Mouse (Mus musculus) neural tube, embryonic 10.5 days (tissue): ENCODE measurements around the gene Dcps.
A peak's percentile ranks its signal among the peaks of the same experiment; 100 is the strongest.

Source experiments
- DNase-seq: peaks from one replicate; pipeline ENCODE4 v3.0.0-alpha.2; 2017; ENCODE audit warnings: low spot score; ENCODE audit errors: extremely low spot score

Dcps gene

GRCm38 (mm10) chr9:35175251-35176123, at the start of gene Dcps:
Gene Dcps, minus strand, starts transcription at chr9:35176061.
- peak; percentile 93 for DNase-seq

GRCm38 (mm10) chr9:35223466-35223865, 47.6 kb upstream of the Dcps start:
- DNase-seq: no peak

GRCm38 (mm10) chr9:35217963-35218362, 42.1 kb upstream of the Dcps start:
- DNase-seq: no peak

- no peak for DNase-seq
Measured at GRCm38 (mm10) chr9:35211573-35212511, 36.0 kb upstream of the Dcps start.

DNA sequence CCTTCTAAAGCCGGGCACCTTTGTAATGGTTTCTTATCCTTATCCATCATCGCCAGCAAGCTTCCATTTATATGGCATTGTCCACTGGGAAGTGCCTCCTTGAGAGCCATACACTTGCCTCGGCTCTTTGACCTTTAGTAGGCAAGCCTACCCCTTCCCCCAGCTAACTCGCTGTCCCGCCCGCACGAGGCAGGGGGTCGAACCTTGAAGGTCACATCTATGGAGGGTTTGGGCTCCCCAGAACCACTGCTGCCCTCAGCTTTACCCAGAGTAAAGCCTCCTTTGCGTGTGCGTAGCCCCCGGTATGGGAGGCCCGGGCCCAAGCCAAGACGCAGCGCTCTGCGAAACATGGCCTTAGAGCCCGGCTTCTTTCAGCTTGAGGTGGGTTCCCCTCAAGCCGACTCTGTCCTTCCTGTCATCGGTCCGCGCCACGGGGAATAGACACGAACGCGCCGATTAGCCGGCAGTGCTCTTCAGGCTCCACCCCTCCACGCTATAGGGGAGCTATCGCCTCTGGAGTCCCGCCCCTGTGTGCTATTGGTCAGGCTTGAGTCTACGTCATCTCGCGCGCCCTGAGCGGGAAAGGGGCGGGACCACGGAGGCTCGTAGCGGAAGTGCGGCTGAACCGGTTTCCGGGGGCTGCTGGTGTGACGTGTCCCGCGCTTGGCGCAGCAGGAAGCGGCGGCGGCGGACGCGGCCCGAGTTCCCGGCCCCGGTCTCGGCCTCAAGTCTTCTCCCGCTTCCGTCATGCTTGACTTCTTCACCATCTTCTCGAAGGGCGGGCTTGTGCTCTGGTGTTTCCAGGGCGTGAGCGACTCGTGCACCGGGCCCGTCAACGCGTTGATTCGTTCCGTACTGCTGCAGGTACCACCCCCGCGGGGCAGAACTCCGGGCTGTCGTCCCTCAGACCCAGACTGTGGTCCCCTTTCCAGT, 34.9 kb upstream of the Dcps start, which contains the start of gene Foxred1:
Foxred1 (minus strand) TSS at position 514 of the 933 bp plus-strand sequence.
- peak; percentile 97 for DNase-seq

DNA sequence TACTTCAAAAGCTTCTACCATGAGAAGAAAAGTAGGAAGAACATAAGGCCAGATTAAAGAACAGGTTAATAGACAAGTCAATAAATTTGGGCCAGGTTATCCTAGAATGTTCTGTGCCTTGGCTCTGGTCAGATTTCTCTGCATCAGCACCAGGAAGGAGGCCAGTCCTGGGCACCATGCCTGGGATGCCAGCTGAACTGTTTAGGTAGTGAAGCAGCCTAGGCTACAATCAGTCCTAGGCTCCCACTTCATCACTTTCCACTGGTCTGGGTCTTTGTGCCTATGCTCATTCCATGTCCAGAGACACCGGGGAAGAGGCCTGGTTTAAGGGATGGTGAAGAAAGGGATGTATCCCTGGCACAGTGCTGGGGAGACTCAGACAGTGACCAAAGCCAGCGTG, 28.6 kb upstream of the Dcps start:
- DNase-seq: no peak

- no peak for DNase-seq
Measured at GRCm38 (mm10) chr9:35203536-35203935, 27.7 kb upstream of the Dcps start.

DNA sequence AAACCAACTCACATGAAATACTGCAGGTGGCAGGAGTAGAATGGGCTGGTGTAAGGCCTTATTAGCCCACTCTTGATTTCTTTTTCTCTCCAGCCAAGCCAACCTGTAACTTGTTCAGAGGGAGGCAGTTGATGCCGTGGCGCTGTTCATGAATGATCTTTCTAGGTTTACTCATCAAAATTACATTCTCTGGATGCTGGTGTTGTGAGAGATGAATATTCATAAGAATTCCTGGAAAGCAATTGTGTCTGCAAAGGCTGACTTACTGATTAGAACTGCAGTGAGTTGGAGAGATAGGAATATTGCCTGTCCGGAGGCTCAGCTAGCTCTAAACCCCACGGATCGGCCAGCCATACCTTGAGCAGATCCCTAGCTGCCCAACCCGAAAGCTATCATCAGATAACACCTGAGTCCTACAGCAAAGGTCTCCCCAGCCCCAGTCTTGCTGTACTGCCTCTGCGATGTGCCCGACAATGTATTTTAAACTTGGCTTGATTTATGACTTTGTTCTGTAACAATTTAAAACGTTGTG, 24.7 kb upstream of the Dcps start:
- DNase-seq: no peak

DNA sequence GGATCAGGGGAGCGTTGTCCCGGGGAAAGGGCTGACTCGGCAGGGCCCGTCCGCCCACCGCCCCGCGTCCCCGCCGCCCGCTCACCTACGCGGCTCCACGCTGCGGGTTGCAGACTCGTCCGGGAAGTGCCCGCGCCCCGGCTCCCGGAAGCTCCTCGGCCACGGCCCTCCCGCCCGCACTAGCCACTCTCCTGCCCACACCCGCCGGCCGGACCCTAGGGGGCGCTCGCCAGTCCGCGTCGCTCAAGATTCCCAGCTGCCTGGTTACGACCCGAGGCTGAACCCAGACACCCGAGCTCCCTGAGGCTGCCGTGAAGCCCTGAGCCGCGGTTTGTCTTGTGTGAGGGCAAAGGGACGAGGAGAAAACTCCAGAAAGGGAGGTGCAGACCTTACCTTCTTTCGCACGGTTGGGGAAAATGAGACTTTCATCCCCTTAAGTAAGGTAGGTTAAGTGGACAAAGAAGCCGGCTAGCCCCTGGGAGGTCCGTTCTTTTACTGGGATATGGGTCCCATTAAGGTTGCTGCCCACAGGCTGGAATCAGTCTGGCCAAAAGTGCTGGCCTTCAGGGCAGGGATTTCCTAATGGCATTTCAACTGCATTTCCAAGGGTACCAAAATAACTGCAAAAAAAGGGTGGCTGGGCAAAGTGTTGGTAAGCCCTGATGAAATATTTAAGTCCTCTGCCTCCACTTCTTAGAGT, 24.1 kb upstream of the Dcps start, which contains the start of the genes Srpr and Tirap:
Srpr (plus strand) TSS at position 404 of the 700 bp plus-strand sequence.
Tirap (minus strand) TSS at position 520 of the 700 bp plus-strand sequence.
- peak; percentile 96 for DNase-seq

DNA sequence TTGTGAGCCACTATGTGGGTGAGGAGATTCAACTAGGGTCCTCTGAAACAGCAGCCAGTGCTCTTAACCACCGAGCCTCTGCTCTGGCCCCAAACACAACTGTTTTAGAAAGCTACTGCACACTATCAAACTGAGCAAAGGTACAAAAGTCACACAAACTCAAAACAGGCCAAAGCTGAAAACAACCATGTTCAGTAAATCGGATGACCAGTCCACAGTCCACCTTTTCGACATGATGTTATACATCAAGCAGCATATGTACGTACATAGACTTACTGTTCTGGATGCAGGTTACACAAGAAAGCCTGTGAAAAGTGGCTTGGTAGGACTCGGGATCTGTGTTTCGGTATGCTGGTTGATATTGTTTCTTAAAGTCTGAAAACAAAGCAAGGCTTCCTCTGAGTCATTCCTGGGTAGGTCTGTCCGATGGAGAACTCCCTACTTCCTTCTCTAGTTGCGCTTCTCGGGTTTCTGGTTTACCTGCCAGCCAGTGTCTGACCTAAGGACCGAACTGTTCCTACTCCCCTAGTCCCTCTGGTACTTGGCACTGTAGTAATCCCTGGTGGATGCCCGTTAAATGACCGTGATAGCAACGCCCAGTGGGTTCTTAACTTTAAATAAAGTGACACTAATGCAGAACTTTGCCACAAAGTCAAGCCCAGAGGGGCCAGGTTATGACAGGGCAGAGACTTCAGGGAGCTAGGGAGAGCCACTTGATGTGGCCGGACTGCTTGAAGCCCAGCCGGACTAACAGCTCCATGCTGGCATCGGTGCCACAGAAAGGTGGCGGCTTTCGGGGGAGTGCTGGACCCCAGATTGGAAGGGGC, 23.3 kb upstream of the Dcps start:
- no peak for DNase-seq

DNA sequence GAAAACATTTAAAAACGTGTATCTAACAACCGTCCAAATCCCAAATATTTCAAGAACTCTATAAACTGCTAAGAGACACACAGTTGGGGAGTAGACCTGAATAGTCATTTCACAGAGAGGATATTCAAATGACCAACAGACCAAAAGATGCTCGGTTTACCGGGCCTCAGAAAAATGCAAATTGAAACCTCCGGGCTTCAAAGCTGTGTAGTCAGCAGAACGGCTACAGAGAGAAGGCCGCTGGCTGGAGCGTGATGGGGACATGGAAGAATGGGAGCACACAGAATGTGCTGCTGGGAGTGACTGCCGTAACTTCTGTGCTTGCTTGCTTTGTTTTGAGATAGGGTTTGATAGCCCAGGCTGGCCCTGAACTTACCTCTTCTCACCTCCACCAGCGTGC, 22.5 kb upstream of the Dcps start:
- DNase-seq: no peak

DNA sequence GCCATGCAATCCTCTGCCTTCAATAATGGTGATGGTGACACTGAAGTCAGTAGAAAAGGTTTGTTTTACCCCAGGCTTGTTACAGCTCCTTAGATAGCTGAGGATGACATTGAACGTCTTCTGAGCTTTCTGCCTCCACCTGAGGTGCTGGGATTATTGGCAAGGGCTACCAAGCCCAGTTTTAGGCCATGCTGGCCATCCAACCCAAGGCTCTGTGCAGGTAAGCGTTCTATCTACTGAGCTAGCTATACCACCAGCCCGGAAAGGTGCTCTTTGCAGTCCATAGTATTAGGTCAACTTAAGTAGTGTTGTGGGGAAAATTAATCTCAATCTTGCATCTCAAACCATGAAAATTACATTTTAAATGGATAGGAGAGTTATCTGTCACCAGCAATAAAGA, 21.8 kb upstream of the Dcps start:
- DNase-seq: no peak

GRCm38 (mm10) chr9:35194048-35194447, 18.2 kb upstream of the Dcps start:
- no peak for DNase-seq

DNA sequence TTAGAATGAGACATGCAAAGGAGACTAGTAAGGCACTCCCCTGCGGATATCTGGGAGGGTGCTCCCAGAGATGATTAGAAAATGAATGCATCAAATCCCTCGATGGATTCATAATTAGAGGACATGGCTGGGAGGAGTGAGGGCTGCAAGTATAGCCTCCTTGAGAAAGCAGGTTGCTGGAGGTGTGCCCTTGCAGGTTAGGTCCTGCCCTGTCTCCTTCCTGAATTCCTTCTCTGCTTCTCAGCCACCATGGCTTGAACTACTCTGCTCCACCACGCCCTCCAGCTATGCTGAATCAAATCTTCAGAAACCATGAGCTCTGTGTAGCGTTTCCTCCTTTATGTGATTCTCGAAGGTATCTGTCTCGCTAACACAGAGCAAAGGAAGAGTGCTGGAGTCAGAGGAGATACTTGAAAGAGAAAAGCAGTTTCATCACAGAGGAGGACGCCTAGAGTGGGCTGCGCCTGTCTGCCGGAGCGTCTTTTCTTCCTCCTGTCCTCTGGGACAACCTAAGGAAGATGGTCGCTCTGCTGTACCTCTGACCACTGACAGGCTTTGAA, 17.2 kb upstream of the Dcps start:
- no peak for DNase-seq

- no peak for DNase-seq
Measured at GRCm38 (mm10) chr9:35188700-35189099, 12.8 kb upstream of the Dcps start.

- DNase-seq: no peak
Measured at GRCm38 (mm10) chr9:35187351-35187903, 11.6 kb upstream of the Dcps start.

GRCm38 (mm10) chr9:35186430-35186829, 10.6 kb upstream of the Dcps start:
- DNase-seq: no peak

GRCm38 (mm10) chr9:35183359-35183758, 7.5 kb upstream of the Dcps start:
- DNase-seq: no peak
